Mouse (Mus musculus) thymus, postnatal 36 days (tissue): ENCODE results near the gene Aftph.

Source experiments
- DNase-seq, 2 experiments: peaks; one replicate each; pipeline ENCODE4 v3.0.0; 2022; ENCODE audit warnings: mixed read lengths in 2 of 2

Gene Aftph

GRCm38 (mm10) chr11:20646986-20647726 lies 94.2 kb downstream of the Aftph start:
- DNase-seq: no peak

- no peak for DNase-seq
Observed at GRCm38 (mm10) chr11:20646142-20646541, 95.2 kb downstream of the Aftph start.

GRCm38 (mm10) chr11:20645521-20645920 lies 95.9 kb downstream of the Aftph start:
- DNase-seq: no peak

GRCm38 (mm10) chr11:20644872-20645271 lies 96.5 kb downstream of the Aftph start:
- DNase-seq: no peak

- DNase-seq: peak; percentile 32 to 50
Observed at GRCm38 (mm10) chr11:20644166-20644565, 97.2 kb downstream of the Aftph start.

- DNase-seq: no peak
Observed at GRCm38 (mm10) chr11:20643161-20643560, 98.2 kb downstream of the Aftph start.

- DNase-seq: no peak
Observed at GRCm38 (mm10) chr11:20642321-20642720, 99.1 kb downstream of the Aftph start.

GRCm38 (mm10) chr11:20639918-20640447 lies 101.4 kb downstream of the Aftph start:
- no peak for DNase-seq

- peak; percentile 72 to 80 for DNase-seq
Observed at GRCm38 (mm10) chr11:20638841-20639240, 102.5 kb downstream of the Aftph start.

- DNase-seq: no peak
Observed at GRCm38 (mm10) chr11:20637060-20637459, 104.3 kb downstream of the Aftph start.

GRCm38 (mm10) chr11:20636114-20636513 lies 105.3 kb downstream of the Aftph start:
- no peak for DNase-seq

GRCm38 (mm10) chr11:20635646-20636045 lies 105.7 kb downstream of the Aftph start:
- DNase-seq: no peak
